Comparison of ENCODE assay signal across 22 mouse cellular contexts in the genomic region with DNA sequence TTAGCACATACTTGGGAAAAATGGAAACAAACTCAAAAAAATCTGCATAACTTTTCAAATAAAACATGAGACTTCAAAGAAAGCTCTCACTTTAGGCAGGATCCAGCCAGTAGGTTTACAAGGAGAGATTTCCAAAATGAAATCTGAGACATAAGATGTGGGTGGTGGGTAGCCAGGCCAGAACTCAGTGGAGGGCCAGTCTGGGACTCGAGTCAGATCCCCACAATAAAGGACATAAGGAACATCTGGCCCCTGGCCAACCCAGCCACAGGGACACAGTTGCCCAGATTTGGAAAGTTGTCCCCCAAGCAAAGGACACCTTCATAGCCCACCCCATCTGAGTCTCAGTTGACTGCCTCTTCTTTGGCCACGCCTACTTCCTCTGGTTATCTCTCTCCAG.
DNase-seq lines count a peak whose midpoint lies in the region; ATAC-seq and TF ChIP-seq lines count a peak whose summit lies in the region.
"Had no signal": no experiment of that assay in that cellular context is flagged by ENCODE, and none has a peak within 500 bp of the region (broad histone marks: within the 10 kb centered on the region; RNA-seq: fewer than 3 reads in every experiment).

No protein-coding gene starts in this region.

- no peak overlapping the region for H3K4me3 ChIP-seq in embryonic facial prominence, embryonic 13.5 days
- no peak overlapping the region for H3K4me3 ChIP-seq in embryonic facial prominence, embryonic 10.5 days
- H3K4me3 ChIP-seq in limb, embryonic 13.5 days = no peak overlapping the region
- H3K4me3 ChIP-seq in limb, embryonic 10.5 days = no peak overlapping the region
- no peak overlapping the region for H3K4me3 ChIP-seq in lung, embryonic 14.5 days (ENCODE audit: low read depth, low read length)

- H3K9ac ChIP-seq in embryonic facial prominence, embryonic 13.5 days = no peak overlapping the region
- no peak overlapping the region for H3K9ac ChIP-seq in limb, embryonic 13.5 days
- no peak overlapping the region for H3K9ac ChIP-seq in lung, embryonic 14.5 days

- H3K4me1 ChIP-seq in embryonic facial prominence, embryonic 13.5 days = no peaks in the 10 kb centered on the region; the same call in 1 of the 2 replicates
- H3K4me1 ChIP-seq in embryonic facial prominence, embryonic 10.5 days = no peaks in the 10 kb centered on the region
- H3K4me1 ChIP-seq in limb, embryonic 13.5 days = 0 out of 2 replicates have a peak, but pooled peaks cover 5% of the 10 kb centered on the region
- H3K4me1 ChIP-seq in limb, embryonic 10.5 days = no peaks in the 10 kb centered on the region
- H3K4me1 ChIP-seq in lung, embryonic 14.5 days (ENCODE audit: insufficient read depth) = no peaks in the 10 kb centered on the region

- H3K36me3 ChIP-seq in embryonic facial prominence, embryonic 13.5 days = no peaks in the 10 kb centered on the region
- no peaks in the 10 kb centered on the region for H3K36me3 ChIP-seq in embryonic facial prominence, embryonic 10.5 days (replicated peaks)
- H3K36me3 ChIP-seq in limb, embryonic 13.5 days = no peaks in the 10 kb centered on the region
- no peaks in the 10 kb centered on the region for H3K36me3 ChIP-seq in limb, embryonic 10.5 days
- no peaks in the 10 kb centered on the region for H3K36me3 ChIP-seq in lung, embryonic 14.5 days (ENCODE audit: insufficient read depth)
- H3K36me3 ChIP-seq: G1E had no signal

- no peaks in the 10 kb centered on the region for H3K9me3 ChIP-seq in embryonic facial prominence, embryonic 13.5 days
- no peaks in the 10 kb centered on the region for H3K9me3 ChIP-seq in embryonic facial prominence, embryonic 10.5 days
- no peaks in the 10 kb centered on the region for H3K9me3 ChIP-seq in limb, embryonic 13.5 days
- no peaks in the 10 kb centered on the region for H3K9me3 ChIP-seq in limb, embryonic 10.5 days (replicated peaks)
- no peaks in the 10 kb centered on the region for H3K9me3 ChIP-seq in lung, embryonic 14.5 days (ENCODE audit: low read depth, low read length)
- H3K9me3 ChIP-seq: G1E had no signal

- no peaks in the 10 kb centered on the region for H3K27me3 ChIP-seq in embryonic facial prominence, embryonic 13.5 days
- no peaks in the 10 kb centered on the region for H3K27me3 ChIP-seq in embryonic facial prominence, embryonic 10.5 days (replicated peaks; ENCODE audit: low read depth, poor library complexity, severe bottlenecking)
- H3K27me3 ChIP-seq in limb, embryonic 13.5 days = no peaks in the 10 kb centered on the region
- no peaks in the 10 kb centered on the region for H3K27me3 ChIP-seq in limb, embryonic 10.5 days (ENCODE audit: low read depth, poor library complexity, severe bottlenecking)
- no peaks in the 10 kb centered on the region for H3K27me3 ChIP-seq in lung, embryonic 14.5 days (ENCODE audit: insufficient read depth, low read length)
- H3K27me3 ChIP-seq: CH12.LX had no signal

- no peak for DNase-seq in embryonic facial prominence, embryonic 10.5 days (ENCODE audit: low spot score)
- peak; percentile 63 for DNase-seq in heart, adult 11 months
- no peak for DNase-seq in heart, adult 18-20 months
- DNase-seq in limb, embryonic 10.5 days (ENCODE audit: low spot score) = no peak
- DNase-seq in lung, embryonic 14.5 days = peak; percentile 30
- no peak for DNase-seq in lung, adult 18-20 months
- DNase-seq: adrenal gland, adult 2 months; adrenal gland, adult 8-10 months; adrenal gland, postnatal 10 days; adrenal gland, postnatal 14 days; adrenal gland, postnatal 25 days; adrenal gland, postnatal 36 days; B cell, adult 2 months; cerebellum, adult 11 months; cerebellum, adult 11-12 months had no signal

- TF ChIP-seq CTCF in lung, embryonic 14.5 days (IDR thresholded peaks at IDR 0.05; ENCODE audit: low read depth) = no peak

- WGBS in embryonic facial prominence, embryonic 13.5 days = 55% methylated on average over 2 of the region's 2 CpGs
- WGBS in embryonic facial prominence, embryonic 10.5 days = 69% methylated on average over 2 of the region's 2 CpGs
- WGBS in limb, embryonic 13.5 days = 44% methylated on average over 2 of the region's 2 CpGs
- WGBS in limb, embryonic 10.5 days = 77% methylated on average over 2 of the region's 2 CpGs
- 49% methylated on average over 2 of the region's 2 CpGs for WGBS in lung, embryonic 14.5 days

- 0 out of 2 replicates have a peak, but pooled peaks have one; percentile 59 for ATAC-seq in embryonic facial prominence, embryonic 13.5 days (ENCODE audit: insufficient number of reproducible peaks, insufficient read depth, low FRiP score, low TSS enrichment, low read depth)
- peak; percentile 59; the same call in 1 of the 2 replicates for ATAC-seq in limb, embryonic 13.5 days (ENCODE audit: low FRiP score, low read depth)
- ATAC-seq in lung, embryonic 14.5 days (ENCODE audit: insufficient read depth) = peak; percentile 58; the same call in 1 of the 2 replicates
- ATAC-seq: activated CD4-positive, CD25-positive, alpha-beta regulatory T cell, adult 4 months; CD4-positive, CD25-positive, alpha-beta regulatory T cell, adult 4 months; Patski had no signal

- no peak overlapping the region for H3K27ac ChIP-seq in embryonic facial prominence, embryonic 13.5 days
- H3K27ac ChIP-seq in embryonic facial prominence, embryonic 10.5 days (replicated peaks) = no peak overlapping the region
- no peak overlapping the region for H3K27ac ChIP-seq in limb, embryonic 13.5 days
- no peak overlapping the region for H3K27ac ChIP-seq in limb, embryonic 10.5 days
- no peak overlapping the region for H3K27ac ChIP-seq in lung, embryonic 14.5 days (ENCODE audit: low read depth)

- H3K4me2 ChIP-seq in embryonic facial prominence, embryonic 13.5 days = no peak overlapping the region
- no peak overlapping the region for H3K4me2 ChIP-seq in limb, embryonic 13.5 days (replicated peaks)
- no peak overlapping the region for H3K4me2 ChIP-seq in lung, embryonic 14.5 days

Comparison
In these comparisons a context has a peak if more than half of its experiments do, and no peak if none do; other contexts are left out.
1. DNase-seq: peak in heart, adult 11 months (single experiment) and lung, embryonic 14.5 days (single experiment); none in embryonic facial prominence, embryonic 10.5 days (single experiment), heart, adult 18-20 months (0 of 2), limb, embryonic 10.5 days (single experiment) and lung, adult 18-20 months (0 of 2).
2. Peak in every context shown above with its lines, with median percentiles within 50 percentile points of each other: ATAC-seq.